Mouse (Mus musculus): ENCODE measurements at regions not wholly inside any gene's neighbourhood (a gene's known extent, or its start where the extent isn't known, plus 50 kb on each side); places are given as distances from the start of the nearest gene placed in this dataset.

DNA sequence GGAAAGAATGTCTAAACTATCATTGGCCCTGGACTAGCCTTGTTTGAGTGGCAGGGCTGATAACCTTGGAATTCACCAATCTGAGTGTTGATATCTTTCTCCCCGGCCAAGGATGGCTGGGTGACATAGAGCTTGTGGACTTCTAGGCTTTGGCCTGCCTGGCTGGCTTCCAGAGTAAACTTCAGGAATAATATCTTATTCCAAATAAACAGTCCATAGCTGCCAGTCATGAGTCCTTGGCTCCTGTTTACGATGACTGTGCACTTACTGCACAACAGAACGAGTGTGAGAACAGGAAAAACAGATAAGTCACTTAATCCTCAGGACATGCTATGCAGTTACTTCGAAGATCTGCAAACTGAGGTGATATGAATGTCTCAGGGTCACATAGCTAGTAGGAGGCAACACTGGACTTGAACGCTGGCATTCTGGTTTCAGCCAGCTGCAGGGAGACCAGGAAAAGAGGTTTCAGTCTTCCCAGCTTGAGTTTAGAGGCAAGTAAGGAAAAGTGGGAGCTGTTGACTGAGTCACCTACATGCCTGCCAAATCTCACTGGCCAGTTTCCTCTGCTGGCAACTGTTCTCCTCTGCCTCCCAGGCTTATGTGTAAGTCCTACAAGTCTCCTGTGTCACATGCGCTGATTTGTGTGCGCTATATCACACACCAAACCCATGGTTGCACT is 74.6 kb downstream of the Il12a start:
- H3K79me2 ChIP-seq (ENCODE audit: control insufficient read depth, insufficient read depth, low read length, poor library complexity) = no peaks in the 10 kb centered on the region
- H3K9ac ChIP-seq (ENCODE audit: control insufficient read depth, low read depth, low read length, poor library complexity, severe bottlenecking) = no peak overlapping the region
- no peak overlapping the region for H3K4me3 ChIP-seq (ENCODE audit: control insufficient read depth in 1 of 2, insufficient read depth in 1 of 2, low read depth in 2 of 2, low read length in 2 of 2)
- H3K36me3 ChIP-seq (ENCODE audit: control insufficient read depth in 1 of 2, insufficient read depth in 2 of 2, low read length in 2 of 2) = no peaks in the 10 kb centered on the region
- no peaks in the 10 kb centered on the region for H3K27me3 ChIP-seq (ENCODE audit: control insufficient read depth in 1 of 2, insufficient read depth in 2 of 2, low read length in 2 of 2)
- TF ChIP-seq KAT2A (conservative IDR thresholded peaks at IDR 0.05; ENCODE audit: low read depth, low read length) = no peak
- TF ChIP-seq CHD1 (IDR thresholded peaks at IDR 0.05; ENCODE audit: low read depth, low read length) = no peak
- TF ChIP-seq MXI1 (IDR thresholded peaks at IDR 0.05; ENCODE audit: low read depth, low read length) = no peak
- no peak for TF ChIP-seq JUND (IDR thresholded peaks at IDR 0.05; ENCODE audit: low read depth, low read length)
- no peak for TF ChIP-seq ELF1 (IDR thresholded peaks at IDR 0.05; ENCODE audit: low read depth, low read length)
- no peak for TF ChIP-seq ZKSCAN1 (IDR thresholded peaks at IDR 0.05; ENCODE audit: low read depth, low read length)
- TF ChIP-seq TBP (IDR thresholded peaks at IDR 0.05; ENCODE audit: low read depth, low read length) = no peak
- TF ChIP-seq GATA1 (IDR thresholded peaks at IDR 0.05; ENCODE audit: low read depth, low read length) = no peak
- TF ChIP-seq CHD2 (IDR thresholded peaks at IDR 0.05; ENCODE audit: low read length) = no peak
- TF ChIP-seq UBTF (IDR thresholded peaks at IDR 0.05; ENCODE audit: borderline replicate concordance, insufficient read depth, low read depth, low read length) = no peak
- no peak for TF ChIP-seq CTCF (IDR thresholded peaks at IDR 0.05 in 2 of 3, conservative IDR thresholded peaks at IDR 0.05 in 1 of 3; ENCODE audit: control insufficient read depth in 1 of 3, insufficient read depth in 1 of 3, low read depth in 2 of 3, low read length in 3 of 3, poor library complexity in 1 of 3, severe bottlenecking in 1 of 3)
- TF ChIP-seq USF1 (IDR thresholded peaks at IDR 0.05; ENCODE audit: low read depth, low read length) = no peak
- no peak for TF ChIP-seq RAD21 (IDR thresholded peaks at IDR 0.05; ENCODE audit: low read depth, low read length)
- no peak for TF ChIP-seq EP300 (IDR thresholded peaks at IDR 0.05; ENCODE audit: low read depth in 1 of 2, low read length in 2 of 2)
- no peak for DNase-seq (ENCODE audit: low read depth, low spot score)
- no peaks in the 10 kb centered on the region for H3K9me3 ChIP-seq (replicated peaks; ENCODE audit: insufficient read depth, low read length)
- no peaks in the 10 kb centered on the region for H3K4me1 ChIP-seq (ENCODE audit: control insufficient read depth in 1 of 2, insufficient read depth in 2 of 2, low read length in 2 of 2)
- no peak overlapping the region for H3K27ac ChIP-seq (ENCODE audit: control insufficient read depth, low read depth, low read length)

GRCm38 (mm10) chr3:68771579-68771978 is 81.1 kb downstream of the Il12a start:
- H3K79me2 ChIP-seq (ENCODE audit: control insufficient read depth, insufficient read depth, low read length, poor library complexity) = no peaks in the 10 kb centered on the region
- H3K27ac ChIP-seq (ENCODE audit: control insufficient read depth, low read depth, low read length) = no peak overlapping the region
- H3K4me3 ChIP-seq (ENCODE audit: control insufficient read depth in 1 of 2, insufficient read depth in 1 of 2, low read depth in 2 of 2, low read length in 2 of 2) = no peak overlapping the region
- no peaks in the 10 kb centered on the region; a peak in 2 of 4 replicates for H3K27me3 ChIP-seq (ENCODE audit: control insufficient read depth in 1 of 2, insufficient read depth in 2 of 2, low read length in 2 of 2)
- no peaks in the 10 kb centered on the region for H3K4me1 ChIP-seq (ENCODE audit: control insufficient read depth in 1 of 2, insufficient read depth in 2 of 2, low read length in 2 of 2)
- TF ChIP-seq POLR2AphosphoS2 (IDR thresholded peaks at IDR 0.05; ENCODE audit: low read length) (no peak), ELF1 (IDR thresholded peaks at IDR 0.05; ENCODE audit: low read depth, low read length) (no peak), MYC (IDR thresholded peaks at IDR 0.05; ENCODE audit: low read depth, low read length) (no peak), POLR2AphosphoS5 (IDR thresholded peaks at IDR 0.05; ENCODE audit: borderline replicate concordance, low read depth, low read length) (no peak), TAL1 (IDR thresholded peaks at IDR 0.05; ENCODE audit: low read length) (no peak), MAZ (IDR thresholded peaks at IDR 0.05; ENCODE audit: low read depth, low read length) (no peak), GABPA (IDR thresholded peaks at IDR 0.05; ENCODE audit: low read depth, low read length) (no peak), ZMIZ1 (IDR thresholded peaks at IDR 0.05; ENCODE audit: low read depth, low read length) (no peak), MYB (IDR thresholded peaks at IDR 0.05; ENCODE audit: low read depth, low read length) (no peak), KAT2A (conservative IDR thresholded peaks at IDR 0.05; ENCODE audit: low read depth, low read length) (no peak), CHD1 (IDR thresholded peaks at IDR 0.05; ENCODE audit: low read depth, low read length) (no peak), TCF12 (IDR thresholded peaks at IDR 0.05; ENCODE audit: low read depth, low read length) (no peak), CHD2 (IDR thresholded peaks at IDR 0.05; ENCODE audit: low read length) (no peak), SMC3 (IDR thresholded peaks at IDR 0.05; ENCODE audit: low read depth, low read length) (no peak), UBTF (IDR thresholded peaks at IDR 0.05; ENCODE audit: borderline replicate concordance, insufficient read depth, low read depth, low read length) (no peak), CTCF (IDR thresholded peaks at IDR 0.05 in 2 of 3, conservative IDR thresholded peaks at IDR 0.05 in 1 of 3; ENCODE audit: control insufficient read depth in 1 of 3, insufficient read depth in 1 of 3, low read depth in 2 of 3, low read length in 3 of 3, poor library complexity in 1 of 3, severe bottlenecking in 1 of 3) (no peak)
- DNase-seq (ENCODE audit: low read depth, low spot score) = no peak
- H3K9me3 ChIP-seq (replicated peaks; ENCODE audit: insufficient read depth, low read length) = no peaks in the 10 kb centered on the region
- H3K9ac ChIP-seq (ENCODE audit: control insufficient read depth, low read depth, low read length, poor library complexity, severe bottlenecking) = no peak overlapping the region
- no peaks in the 10 kb centered on the region for H3K36me3 ChIP-seq (ENCODE audit: control insufficient read depth in 1 of 2, insufficient read depth in 2 of 2, low read length in 2 of 2)

Data from MEL (cell line).